Mouse (Mus musculus) stomach, postnatal 0 days (tissue): Measurements from ENCODE around the gene Slc15a4.

Experiments used
- CTCF ChIP-seq: IDR thresholded peaks from 2 replicates; pipeline ENCODE4 v1.5.1; 2016; ENCODE audit warnings: antibody characterized with exemption, low read depth, mild to moderate bottlenecking, moderate library complexity
- EP300 ChIP-seq: optimal IDR thresholded peaks from 2 replicates; pipeline ENCODE3; 2016; ENCODE audit warnings: antibody characterized with exemption

GRCm38 (mm10) chr5:127611881-127612280, 20.8 kb downstream of the Slc15a4 start:
- no peak for TF ChIP-seq CTCF
- no peak for TF ChIP-seq EP300
